Comparison of ENCODE assay signal across 12 mouse cellular contexts in the genomic region with DNA sequence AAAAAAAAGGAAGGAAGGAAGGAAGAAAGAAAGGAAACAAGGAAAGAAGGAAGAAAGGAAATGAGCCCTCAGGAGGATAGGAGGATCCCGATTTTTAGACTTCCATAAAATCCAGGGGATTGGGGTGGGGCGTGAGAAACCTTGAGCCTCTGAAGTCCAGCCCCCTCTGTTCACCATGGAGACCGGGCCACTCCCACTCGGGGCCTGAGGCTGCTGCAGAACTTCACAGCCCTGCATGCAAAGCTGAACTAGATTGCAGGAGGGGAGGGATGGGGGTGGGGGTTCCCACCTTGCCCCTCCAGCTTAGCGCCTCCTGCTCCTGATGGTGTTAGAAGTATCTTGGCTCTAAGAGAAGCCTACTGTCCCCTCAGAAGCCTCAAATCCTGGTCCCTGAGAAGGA. TPM values are rescaled to one million over a fixed set of nuclear protein-coding genes. Genes with fewer than 3 reads are reported as not detected.
A peak's percentile ranks its signal among the peaks of the same experiment; 100 is the strongest.
DNase-seq lines count a peak whose midpoint lies in the region; ATAC-seq and TF ChIP-seq lines count a peak whose summit lies in the region.
"Had no signal": no experiment of that assay in that cellular context is flagged by ENCODE, and none has a peak within 500 bp of the region (broad histone marks: within the 10 kb centered on the region; RNA-seq: fewer than 3 reads in every experiment).

No protein-coding gene starts in this region.

- H3K9me3 ChIP-seq in kidney, postnatal 0 days (replicated peaks; ENCODE audit: low read length) = no peaks in the 10 kb centered on the region
- H3K9me3 ChIP-seq in kidney, embryonic 14.5 days (ENCODE audit: control insufficient read depth, low read length) = no peaks in the 10 kb centered on the region
- H3K9me3 ChIP-seq in hindbrain, embryonic 12.5 days (replicated peaks) = no peaks in the 10 kb centered on the region

- intact Hi-C loops in heart, postnatal 10 days (cut with DNase I) = no loop called here

- H3K9ac ChIP-seq in kidney, postnatal 0 days (ENCODE audit: low read depth, low read length) = 0 out of 2 replicates have a peak overlapping the region, but pooled peaks have one; percentile 2
- H3K9ac ChIP-seq in kidney, embryonic 14.5 days (ENCODE audit: low read depth, low read length) = no peak overlapping the region
- H3K9ac ChIP-seq in hindbrain, embryonic 12.5 days = no peak overlapping the region

- no peaks in the 10 kb centered on the region for H3K36me3 ChIP-seq in kidney, postnatal 0 days (ENCODE audit: insufficient read depth, low read length)
- no peaks in the 10 kb centered on the region for H3K36me3 ChIP-seq in kidney, embryonic 14.5 days (ENCODE audit: control insufficient read depth, insufficient read depth, low read length)
- H3K36me3 ChIP-seq in hindbrain, embryonic 12.5 days = no peaks in the 10 kb centered on the region

- 7% methylated on average over 5 of the region's 5 CpGs for WGBS in kidney, postnatal 0 days
- 3% methylated on average over 5 of the region's 5 CpGs for WGBS in kidney, embryonic 14.5 days
- WGBS in hindbrain, embryonic 12.5 days = 25% methylated on average over 5 of the region's 5 CpGs

- H3K4me2 ChIP-seq in kidney, postnatal 0 days (ENCODE audit: low read length) = no peak overlapping the region
- H3K4me2 ChIP-seq in kidney, embryonic 14.5 days (replicated peaks; ENCODE audit: low read depth, low read length) = no peak overlapping the region; the same call in 1 of the 2 replicates
- H3K4me2 ChIP-seq in hindbrain, embryonic 12.5 days (replicated peaks) = no peak overlapping the region

- H3K4me3 ChIP-seq in kidney, postnatal 0 days (replicated peaks; ENCODE audit: low read depth, low read length) = no peak overlapping the region
- H3K4me3 ChIP-seq in kidney, embryonic 14.5 days (ENCODE audit: low read length) = no peak overlapping the region
- no peak overlapping the region for H3K4me3 ChIP-seq in hindbrain, embryonic 12.5 days

- H3K27ac ChIP-seq in kidney, postnatal 0 days = no peak overlapping the region
- no peak overlapping the region; the same call in 1 of the 2 replicates for H3K27ac ChIP-seq in kidney, embryonic 14.5 days (ENCODE audit: low read depth, low read length)
- H3K27ac ChIP-seq in hindbrain, embryonic 12.5 days = no peak overlapping the region

- no peak for ATAC-seq in kidney, postnatal 0 days (replicated peaks; ENCODE audit: low FRiP score, low read depth)
- no peak for ATAC-seq in kidney, embryonic 14.5 days (ENCODE audit: low FRiP score, low TSS enrichment)
- no peak for ATAC-seq in hindbrain, embryonic 12.5 days (ENCODE audit: low FRiP score)

- no peaks in the 10 kb centered on the region for H3K27me3 ChIP-seq in kidney, postnatal 0 days (ENCODE audit: insufficient read depth, low read length)
- no peaks in the 10 kb centered on the region for H3K27me3 ChIP-seq in kidney, embryonic 14.5 days (ENCODE audit: control insufficient read depth, insufficient read depth, low read length)
- H3K27me3 ChIP-seq in hindbrain, embryonic 12.5 days = no peaks in the 10 kb centered on the region

- no peak for TF ChIP-seq CTCF in kidney, postnatal 0 days (IDR thresholded peaks at IDR 0.05; ENCODE audit: low read depth)

- DNase-seq in kidney, postnatal 0 days (ENCODE audit: low spot score) = peak; percentile 52
- peak; percentile 65 for DNase-seq in R1 (ENCODE audit: low read depth, low spot score)
- peak; percentile 8 for DNase-seq in brain, adult 2 months (ENCODE audit: low read depth, low spot score)
- peak; percentile 46 to 52 for DNase-seq in heart, postnatal 10 days
- DNase-seq in layer of hippocampus, postnatal 10 days (ENCODE audit: low spot score in 2 of 2) = no peak
- no peak for DNase-seq in spleen, adult 12 weeks (ENCODE audit: low spot score)
- DNase-seq: cerebellum, adult 2 months had no signal

- peaks cover 6% of the 10 kb centered on the region; the same call in 1 of the 2 replicates for H3K4me1 ChIP-seq in kidney, postnatal 0 days (replicated peaks; ENCODE audit: insufficient read depth, low read length)
- peaks cover 19% of the 10 kb centered on the region for H3K4me1 ChIP-seq in kidney, embryonic 14.5 days (ENCODE audit: control insufficient read depth, insufficient read depth, low read length)
- H3K4me1 ChIP-seq in hindbrain, embryonic 12.5 days = peaks cover 6% of the 10 kb centered on the region; the same call in 1 of the 2 replicates

RNA-seq across cellular contexts. Expression of a gene that starts 1.0 kb away (rescaled TPM):
- polyA plus RNA-seq in kidney, postnatal 0 days (2015; fragmentation: Nextera tagmentation; extraction: Ambion mirVana) = 0.08 and 0.12 TPM in 2 replicates
- polyA plus RNA-seq in kidney, embryonic 14.5 days (2014; fragmentation: Nextera tagmentation; extraction: Ambion mirVana) = 0.19 TPM in 1 of 2 replicates, not detected in the other
- not detected for total RNA-seq in heart, postnatal 10 days (2021)
- not detected for total RNA-seq in layer of hippocampus, postnatal 10 days (2021)
- polyA plus RNA-seq in hindbrain, embryonic 12.5 days (2016; fragmentation: Nextera tagmentation; extraction: Ambion mirVana) = not detected in 2 replicates
- total RNA-seq: hematopoietic stem cell, adult 5-6 weeks; left cerebral cortex, postnatal 10 days had no signal
- polyA plus RNA-seq: cerebellum, adult 2 months; spleen, adult 2 months had no signal

RNA-seq across cellular contexts. Expression of a gene that starts 27.9 kb away (rescaled TPM):
- polyA plus RNA-seq in kidney, postnatal 0 days (2015; fragmentation: Nextera tagmentation; extraction: Ambion mirVana) = 4.0 and 4.7 TPM in 2 replicates
- 3.7 and 5.2 TPM in 2 replicates for polyA plus RNA-seq in kidney, embryonic 14.5 days (2014; fragmentation: Nextera tagmentation; extraction: Ambion mirVana)
- total RNA-seq in heart, postnatal 10 days (2021) = 1 to 10 TPM; 8.6 to 8.7 TPM
- 1 to 10 TPM; 4.3 to 4.4 TPM for total RNA-seq in layer of hippocampus, postnatal 10 days (2021)
- polyA plus RNA-seq in hindbrain, embryonic 12.5 days (2016; fragmentation: Nextera tagmentation; extraction: Ambion mirVana) = 8.2 and 8.9 TPM in 2 replicates
- total RNA-seq: hematopoietic stem cell, adult 5-6 weeks had no signal

RNA-seq across cellular contexts. Expression of a gene that starts 49.4 kb away (rescaled TPM):
- 32.1 and 34.6 TPM in 2 replicates for polyA plus RNA-seq in kidney, postnatal 0 days (2015; fragmentation: Nextera tagmentation; extraction: Ambion mirVana)
- polyA plus RNA-seq in kidney, embryonic 14.5 days (2014; fragmentation: Nextera tagmentation; extraction: Ambion mirVana) = 26.4 and 30.9 TPM in 2 replicates
- 1 to 10 TPM; 5.9 to 6.6 TPM for total RNA-seq in heart, postnatal 10 days (2021)
- 1 to 10 TPM; 2.6 to 4.3 TPM for total RNA-seq in layer of hippocampus, postnatal 10 days (2021)
- polyA plus RNA-seq in hindbrain, embryonic 12.5 days (2016; fragmentation: Nextera tagmentation; extraction: Ambion mirVana) = 3.9 and 5.0 TPM in 2 replicates

Comparison
In these comparisons a context has a peak if more than half of its experiments do, and no peak if none do; other contexts are left out.
1. DNase-seq: peak in kidney, postnatal 0 days (single experiment), R1 (single experiment), brain, adult 2 months (single experiment) and heart, postnatal 10 days (2 of 2); none in layer of hippocampus, postnatal 10 days (0 of 2) and spleen, adult 12 weeks (single experiment).